In the genomic region with DNA sequence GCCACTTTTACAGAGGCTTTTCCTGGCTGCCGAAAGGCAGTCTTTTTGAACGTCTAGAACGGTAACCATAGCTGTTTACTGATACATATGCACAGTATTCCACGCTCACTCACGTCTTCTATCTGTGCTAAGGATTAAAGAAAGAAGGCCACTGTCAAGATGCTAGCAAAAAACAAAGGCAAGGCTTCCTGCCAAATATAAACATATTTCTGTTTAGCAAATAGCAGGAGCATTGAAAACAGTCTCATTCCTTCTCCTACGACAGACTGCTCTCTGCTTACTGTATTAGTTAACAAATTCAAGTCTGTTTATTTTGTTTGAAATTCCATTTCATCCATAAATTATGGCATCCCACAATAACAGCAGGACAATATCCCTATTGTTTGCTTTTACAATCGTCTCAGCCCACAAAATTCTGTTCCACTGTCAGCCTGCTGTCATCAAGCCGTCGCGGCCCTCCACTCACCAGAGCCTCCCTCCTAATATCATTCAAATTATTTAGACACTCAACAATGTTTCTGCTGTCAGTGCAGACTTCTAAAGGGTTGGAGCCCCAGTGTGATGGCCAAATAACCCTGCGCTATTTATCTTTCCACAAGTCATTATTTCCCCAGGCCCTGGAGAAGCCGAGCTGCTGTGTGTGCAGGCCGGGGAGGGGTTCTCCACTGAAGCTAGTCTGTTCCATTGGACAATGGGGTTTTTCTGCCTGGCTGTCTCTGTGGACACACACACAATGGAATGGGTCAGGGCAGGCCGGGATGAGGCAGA, we compare ENCODE assay signal across 8 mouse cellular contexts.
A peak's percentile ranks its signal among the peaks of the same experiment; 100 is the strongest.
DNase-seq lines count a peak whose midpoint lies in the region; ATAC-seq and TF ChIP-seq lines count a peak whose summit lies in the region.
"Had no signal": no experiment of that assay in that cellular context is flagged by ENCODE, and none has a peak within 500 bp of the region (broad histone marks: within the 10 kb centered on the region; RNA-seq: fewer than 3 reads in every experiment).

No protein-coding gene starts in this region.

- no peaks in the 10 kb centered on the region for H3K36me3 ChIP-seq in forebrain, embryonic 10.5 days (replicated peaks)
- no peaks in the 10 kb centered on the region for H3K36me3 ChIP-seq in intestine, embryonic 16.5 days (ENCODE audit: control insufficient read depth, insufficient read depth, low read length)
- no peaks in the 10 kb centered on the region for H3K36me3 ChIP-seq in neural tube, embryonic 13.5 days

- TF ChIP-seq CTCF in left cerebral cortex, adult 2 months (IDR thresholded peaks at IDR 0.05) = no peak

- peak; percentile 67 for ATAC-seq in intestine, embryonic 16.5 days
- ATAC-seq in neural tube, embryonic 13.5 days (ENCODE audit: low read depth) = peak; percentile 38; the same call in 1 of the 2 replicates

- peak in 1 of 2 experiments; percentile 18 for DNase-seq in left cerebral cortex, adult 2 months (ENCODE audit: extremely low spot score in 1 of 2, low spot score in 2 of 2)
- DNase-seq in left cerebral cortex, postnatal 4 days = no peak
- peak; percentile 61 for DNase-seq in forebrain, embryonic 10.5 days (ENCODE audit: extremely low spot score, low spot score)
- DNase-seq in ovary, adult 18-20 months (ENCODE audit: low spot score) = no peak
- DNase-seq in gastrocnemius, adult 8-10 months (ENCODE audit: low spot score in 2 of 2) = no peak

- WGBS in forebrain, embryonic 10.5 days = 42% methylated on average over 14 of the region's 14 CpGs
- 44% methylated on average over 14 of the region's 14 CpGs for WGBS in intestine, embryonic 16.5 days
- WGBS in neural tube, embryonic 13.5 days = 13% methylated on average over 14 of the region's 14 CpGs

- intact Hi-C loops in left cerebral cortex, adult 2 months (cut with DNase I) = no loop called here
- intact Hi-C loops in left cerebral cortex, postnatal 4 days (cut with DNase I) = no loop called here

- peaks cover 39% of the 10 kb centered on the region for H3K4me1 ChIP-seq in forebrain, embryonic 10.5 days
- 0 out of 2 replicates have a peak, but pooled peaks cover 5% of the 10 kb centered on the region for H3K4me1 ChIP-seq in intestine, embryonic 16.5 days (ENCODE audit: control insufficient read depth, insufficient read depth, low read length)
- H3K4me1 ChIP-seq in neural tube, embryonic 13.5 days (replicated peaks) = peaks cover 32% of the 10 kb centered on the region
- H3K4me1 ChIP-seq: megakaryocyte, embryonic 14.5 days had no signal

- no peak overlapping the region for H3K4me2 ChIP-seq in intestine, embryonic 16.5 days (ENCODE audit: low read depth, low read length)
- no peak overlapping the region for H3K4me2 ChIP-seq in neural tube, embryonic 13.5 days

- no peaks in the 10 kb centered on the region for H3K9me3 ChIP-seq in forebrain, embryonic 10.5 days
- H3K9me3 ChIP-seq in intestine, embryonic 16.5 days (ENCODE audit: control insufficient read depth, low read length) = no peaks in the 10 kb centered on the region
- H3K9me3 ChIP-seq in neural tube, embryonic 13.5 days = no peaks in the 10 kb centered on the region
- H3K9me3 ChIP-seq: megakaryocyte, embryonic 14.5 days had no signal

- H3K27me3 ChIP-seq in forebrain, embryonic 10.5 days (ENCODE audit: poor library complexity, severe bottlenecking) = no peaks in the 10 kb centered on the region
- H3K27me3 ChIP-seq in intestine, embryonic 16.5 days (replicated peaks; ENCODE audit: control insufficient read depth, insufficient read depth, low read length) = no peaks in the 10 kb centered on the region
- peaks cover 23% of the 10 kb centered on the region for H3K27me3 ChIP-seq in neural tube, embryonic 13.5 days
- H3K27me3 ChIP-seq: megakaryocyte, embryonic 14.5 days had no signal

- no peak overlapping the region for H3K9ac ChIP-seq in intestine, embryonic 16.5 days (ENCODE audit: low read depth, low read length)
- H3K9ac ChIP-seq in neural tube, embryonic 13.5 days = no peak overlapping the region

- no peak overlapping the region for H3K4me3 ChIP-seq in left cerebral cortex, adult 2 months
- no peak overlapping the region for H3K4me3 ChIP-seq in forebrain, embryonic 10.5 days
- no peak overlapping the region for H3K4me3 ChIP-seq in intestine, embryonic 16.5 days (ENCODE audit: low read length)
- no peak overlapping the region for H3K4me3 ChIP-seq in neural tube, embryonic 13.5 days
- H3K4me3 ChIP-seq: megakaryocyte, embryonic 14.5 days had no signal

- H3K27ac ChIP-seq in left cerebral cortex, adult 2 months = peak overlapping the region; percentile 2; the same call in 1 of the 2 replicates
- peak overlapping the region; percentile 80; the same call in 1 of the 2 replicates for H3K27ac ChIP-seq in forebrain, embryonic 10.5 days
- no peak overlapping the region for H3K27ac ChIP-seq in intestine, embryonic 16.5 days (ENCODE audit: low read length)
- H3K27ac ChIP-seq in neural tube, embryonic 13.5 days (replicated peaks) = peak overlapping the region; percentile 23
